Mouse (Mus musculus): ENCODE measurements around the gene Pnpo. TPM values are rescaled to one million over a fixed set of nuclear protein-coding genes. Genes with fewer than 3 reads are reported as not detected.

Gene Pnpo
- polyA plus RNA-seq, 1 experiment from 2014 or later = 40.5 TPM

- ATAC-seq (ENCODE audit: insufficient number of reproducible peaks, low FRiP score) = no peak
- Histone ChIP-seq H3K9me3 (replicated peaks) (no peaks in the 10 kb centered on the region), H3K27ac (ENCODE audit: poor library complexity, severe bottlenecking) (no peak overlapping the region), H3K4me1 (replicated peaks) (0 out of 2 replicates have a peak, but pooled peaks cover 6% of the 10 kb centered on the region), H3K9ac (no peak overlapping the region), H3K4me2 (no peak overlapping the region), H3K4me3 (no peak overlapping the region), H3K36me3 (peaks cover 68% of the 10 kb centered on the region), H3K27me3 (replicated peaks) (no peaks in the 10 kb centered on the region)
- WGBS = 86% methylated on average over 10 of the region's 10 CpGs
Measured at GRCm38 (mm10) chr11:96952426-96952825, 8.6 kb upstream of the Pnpo start.

- Histone ChIP-seq H3K27ac (ENCODE audit: poor library complexity, severe bottlenecking) (no peak overlapping the region), H3K9ac (no peak overlapping the region), H3K4me1 (replicated peaks) (0 out of 2 replicates have a peak, but pooled peaks cover 2% of the 10 kb centered on the region), H3K4me3 (no peak overlapping the region), H3K9me3 (replicated peaks) (no peaks in the 10 kb centered on the region), H3K36me3 (peaks cover 51% of the 10 kb centered on the region), H3K27me3 (replicated peaks) (no peaks in the 10 kb centered on the region), H3K4me2 (no peak overlapping the region)
- 89% methylated on average over 3 of the region's 3 CpGs for WGBS
- ATAC-seq (ENCODE audit: insufficient number of reproducible peaks, low FRiP score) = no peak
Measured at GRCm38 (mm10) chr11:96950767-96951166, 7.0 kb upstream of the Pnpo start.

- no peak overlapping the region for H3K9ac ChIP-seq
- no peaks in the 10 kb centered on the region for H3K27me3 ChIP-seq (replicated peaks)
- H3K27ac ChIP-seq (ENCODE audit: poor library complexity, severe bottlenecking) = no peak overlapping the region
- H3K4me1 ChIP-seq (replicated peaks) = peaks cover 15% of the 10 kb centered on the region; the same call in 1 of the 2 replicates
- no peaks in the 10 kb centered on the region for H3K9me3 ChIP-seq (replicated peaks)
- ATAC-seq (ENCODE audit: insufficient number of reproducible peaks, low FRiP score) = peak; percentile 51; the same call in 1 of the 2 replicates
- H3K4me3 ChIP-seq = no peak overlapping the region
- WGBS = 66% methylated on average over 4 of the region's 4 CpGs
- H3K36me3 ChIP-seq = peaks cover 24% of the 10 kb centered on the region
- H3K4me2 ChIP-seq = no peak overlapping the region
Measured at GRCm38 (mm10) chr11:96947849-96948248, 4.1 kb upstream of the Pnpo start.

- no peak for ATAC-seq (ENCODE audit: insufficient number of reproducible peaks, low FRiP score)
- Histone ChIP-seq H3K9ac (no peak overlapping the region), H3K9me3 (replicated peaks) (no peaks in the 10 kb centered on the region), H3K4me3 (no peak overlapping the region), H3K27ac (ENCODE audit: poor library complexity, severe bottlenecking) (0 out of 2 replicates have a peak overlapping the region, but pooled peaks have one; percentile 3), H3K27me3 (replicated peaks) (no peaks in the 10 kb centered on the region), H3K4me1 (replicated peaks) (peaks cover 15% of the 10 kb centered on the region; the same call in 1 of the 2 replicates), H3K4me2 (peak overlapping the region; percentile 18; the same call in 1 of the 2 replicates), H3K36me3 (peaks cover 11% of the 10 kb centered on the region)
- WGBS = 79% methylated on average over 9 of the region's 9 CpGs
Measured at GRCm38 (mm10) chr11:96946498-96946897, 2.7 kb upstream of the Pnpo start.

GRCm38 (mm10) chr11:96944844-96945580 lies 1.2 kb upstream of the Pnpo start:
- Histone ChIP-seq H3K9ac (0 out of 2 replicates have a peak overlapping the region, but pooled peaks have one; percentile 75), H3K27me3 (replicated peaks) (no peaks in the 10 kb centered on the region), H3K36me3 (peaks cover 7% of the 10 kb centered on the region; the same call in 1 of the 2 replicates), H3K9me3 (replicated peaks) (no peaks in the 10 kb centered on the region), H3K27ac (ENCODE audit: poor library complexity, severe bottlenecking) (no peak overlapping the region), H3K4me2 (peak overlapping the region; percentile 93), H3K4me1 (replicated peaks) (peaks cover 15% of the 10 kb centered on the region; the same call in 1 of the 2 replicates), H3K4me3 (peak overlapping the region; percentile 60)
- ATAC-seq (ENCODE audit: insufficient number of reproducible peaks, low FRiP score) = no peak
- 76% methylated on average over 14 of the region's 14 CpGs for WGBS

GRCm38 (mm10) chr11:96941989-96942590 lies 1.7 kb downstream of the Pnpo start:
- Histone ChIP-seq H3K27ac (ENCODE audit: poor library complexity, severe bottlenecking) (no peak overlapping the region), H3K4me1 (replicated peaks) (peaks cover 15% of the 10 kb centered on the region; the same call in 1 of the 2 replicates), H3K4me2 (peak overlapping the region; percentile 25), H3K36me3 (peaks cover 7% of the 10 kb centered on the region; the same call in 1 of the 2 replicates), H3K4me3 (0 out of 2 replicates have a peak overlapping the region, but pooled peaks have one; percentile 6), H3K27me3 (replicated peaks) (no peaks in the 10 kb centered on the region), H3K9ac (no peak overlapping the region), H3K9me3 (replicated peaks) (no peaks in the 10 kb centered on the region)
- 71% methylated on average over 6 of the region's 6 CpGs for WGBS
- ATAC-seq (ENCODE audit: insufficient number of reproducible peaks, low FRiP score) = no peak

DNA sequence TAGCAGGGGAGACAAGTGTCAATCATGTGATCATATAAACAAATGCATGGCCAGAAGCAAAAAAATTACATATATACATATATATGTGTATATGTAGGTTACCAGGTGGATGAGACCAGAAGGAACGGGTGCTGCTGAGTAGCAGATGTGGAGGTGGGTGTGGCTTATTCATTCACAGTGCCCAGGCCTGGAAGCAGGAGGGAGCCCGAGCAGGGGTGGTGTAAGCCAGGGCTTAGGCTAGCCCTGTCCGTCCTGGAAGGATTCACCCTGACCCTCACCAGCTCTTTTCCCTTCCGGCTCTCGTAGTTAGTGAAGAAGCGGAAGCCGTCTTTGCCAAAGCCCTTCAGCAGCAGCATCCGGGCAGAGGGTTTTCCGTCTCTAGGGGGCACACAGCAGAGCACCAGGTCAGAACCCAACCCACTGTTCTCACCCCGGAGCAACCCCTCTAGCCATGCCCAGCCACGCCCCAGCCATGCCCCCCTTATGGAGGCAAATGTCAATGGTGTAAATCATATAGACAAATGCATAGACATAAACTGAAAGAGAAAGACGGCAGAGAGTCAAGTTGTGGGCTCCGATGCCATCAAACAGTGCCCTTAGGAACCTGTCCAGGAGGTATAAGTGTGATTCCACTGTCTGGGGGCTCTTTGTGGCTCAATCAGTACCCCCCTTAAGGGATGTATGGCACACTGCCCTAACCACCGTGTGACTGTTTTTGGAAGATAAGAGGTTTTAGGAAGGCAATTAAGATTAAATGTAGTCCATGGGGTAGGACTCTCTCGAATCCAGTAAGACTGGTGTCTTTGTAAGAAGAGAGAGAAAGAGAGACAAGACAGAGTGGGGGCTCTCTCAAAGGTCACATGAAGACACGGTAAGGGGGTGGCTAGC lies 3.0 kb downstream of the Pnpo start:
- H3K27me3 ChIP-seq (replicated peaks) = no peaks in the 10 kb centered on the region
- no peak overlapping the region for H3K4me3 ChIP-seq
- peaks cover 15% of the 10 kb centered on the region; the same call in 1 of the 2 replicates for H3K4me1 ChIP-seq (replicated peaks)
- WGBS = 68% methylated on average over 16 of the region's 16 CpGs
- ATAC-seq (ENCODE audit: insufficient number of reproducible peaks, low FRiP score) = no peak
- H3K9me3 ChIP-seq (replicated peaks) = no peaks in the 10 kb centered on the region
- no peak overlapping the region for H3K27ac ChIP-seq (ENCODE audit: poor library complexity, severe bottlenecking)
- H3K9ac ChIP-seq = no peak overlapping the region
- H3K4me2 ChIP-seq = peak overlapping the region; percentile 26
- H3K36me3 ChIP-seq = peaks cover 7% of the 10 kb centered on the region; the same call in 1 of the 2 replicates

DNA sequence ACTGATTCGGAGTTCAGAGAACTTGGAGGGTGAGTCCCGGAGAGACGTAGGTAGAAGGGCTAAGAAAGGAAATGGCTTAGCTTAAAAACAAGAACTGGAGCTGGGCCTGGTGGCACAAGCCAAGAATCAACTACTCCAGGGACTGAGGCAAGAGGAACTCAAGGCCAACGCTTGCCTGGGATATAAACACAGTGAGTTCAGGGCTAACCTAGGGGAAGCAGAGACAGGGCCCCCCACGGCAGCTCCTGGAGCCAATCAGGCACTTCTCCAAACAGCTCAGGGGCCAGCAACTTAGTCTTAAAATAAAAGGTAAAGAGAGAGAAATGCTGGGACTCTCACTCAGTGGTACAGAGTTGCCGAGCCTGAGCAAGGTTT lies 5.4 kb downstream of the Pnpo start:
- no peaks in the 10 kb centered on the region for H3K9me3 ChIP-seq (replicated peaks)
- H3K27ac ChIP-seq (ENCODE audit: poor library complexity, severe bottlenecking) = no peak overlapping the region
- no peak overlapping the region for H3K9ac ChIP-seq
- no peak overlapping the region for H3K4me3 ChIP-seq
- no peak overlapping the region for H3K4me2 ChIP-seq
- H3K27me3 ChIP-seq (replicated peaks) = no peaks in the 10 kb centered on the region
- H3K36me3 ChIP-seq = peaks cover 7% of the 10 kb centered on the region; the same call in 1 of the 2 replicates
- 82% methylated on average over 6 of the region's 6 CpGs for WGBS
- no peak for ATAC-seq (ENCODE audit: insufficient number of reproducible peaks, low FRiP score)
- H3K4me1 ChIP-seq (replicated peaks) = peaks cover 8% of the 10 kb centered on the region; the same call in 1 of the 2 replicates

GRCm38 (mm10) chr11:96937549-96938425 lies 6.0 kb downstream of the Pnpo start:
- Histone ChIP-seq H3K27me3 (replicated peaks) (no peaks in the 10 kb centered on the region), H3K27ac (ENCODE audit: poor library complexity, severe bottlenecking) (no peak overlapping the region), H3K4me3 (no peak overlapping the region), H3K4me2 (no peak overlapping the region), H3K4me1 (replicated peaks) (peaks cover 6% of the 10 kb centered on the region; the same call in 1 of the 2 replicates), H3K9ac (no peak overlapping the region), H3K36me3 (peaks cover 7% of the 10 kb centered on the region; the same call in 1 of the 2 replicates), H3K9me3 (replicated peaks) (no peaks in the 10 kb centered on the region)
- peak; percentile 68 for ATAC-seq (ENCODE audit: insufficient number of reproducible peaks, low FRiP score)
- WGBS = 50% methylated on average over 10 of the region's 10 CpGs
